Mouse (Mus musculus) brain, embryonic 14.5 days (tissue): ENCODE data around the gene Slc9a1.

Experiments used
- CTCF ChIP-seq: fragments of 200-500 bp; IDR thresholded peaks from 2 replicates; pipeline ENCODE4 v1.5.1; 2012; ENCODE audit warnings: inconsistent platforms, mild to moderate bottlenecking, moderate library complexity, borderline replicate concordance; ENCODE audit not compliant: insufficient read depth, insufficient read length; ENCODE audit errors: extremely low read depth
- POLR2A ChIP-seq: fragments of 200-500 bp; IDR thresholded peaks from 2 replicates; pipeline ENCODE4 v1.6.1; 2012; ENCODE audit warnings: mild to moderate bottlenecking, inconsistent platforms, borderline replicate concordance; ENCODE audit not compliant: poor library complexity, insufficient read depth, insufficient read length, severe bottlenecking; ENCODE audit errors: extremely low read depth

DNA sequence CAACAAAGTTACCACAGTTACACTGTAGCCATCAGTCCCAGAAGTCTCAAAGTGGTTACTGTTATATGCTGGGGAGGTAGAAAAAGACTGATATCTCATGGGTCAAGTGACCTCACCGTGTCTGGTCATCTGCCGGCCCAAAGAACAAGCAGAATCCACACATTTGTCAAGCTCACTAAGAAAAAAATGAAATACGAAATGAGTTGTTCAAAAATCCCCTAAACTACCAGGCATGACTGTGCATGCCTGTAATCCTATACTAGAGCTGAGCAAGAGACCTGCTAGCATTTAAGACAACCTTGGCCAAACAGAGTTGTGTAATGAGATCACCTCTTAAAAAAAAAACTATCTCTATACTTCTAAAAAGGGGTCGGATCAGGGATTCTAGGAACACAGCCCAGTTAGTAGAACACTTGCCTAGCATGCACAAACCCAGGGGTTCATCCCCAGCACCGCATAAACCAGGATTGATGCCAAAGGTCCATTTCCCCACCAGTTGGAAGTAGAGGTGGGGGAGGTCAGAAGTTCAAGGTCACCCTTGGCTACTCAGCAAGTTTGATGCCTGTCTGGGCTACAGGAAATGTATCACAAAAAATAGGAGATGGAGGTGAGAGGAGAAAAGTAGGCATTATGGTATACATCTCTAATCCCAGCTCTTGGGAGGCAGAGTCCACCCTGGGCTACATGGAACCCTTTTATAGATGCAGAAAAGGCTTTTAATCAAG is 21.3 kb upstream of the Slc9a1 start:
- no peak for TF ChIP-seq CTCF
- no peak for TF ChIP-seq POLR2A
